Mouse (Mus musculus) erythroblast, embryonic 14.5 days (primary cell): ENCODE data around the gene Klf11.

ENCODE experiments used
- GATA1 ChIP-seq: IDR thresholded peaks from 2 replicates; pipeline ENCODE4 v1.6.1; 2012; ENCODE audit warnings: low read length, inconsistent platforms, mixed read lengths
- TAL1 ChIP-seq: IDR thresholded peaks from 3 replicates; pipeline ENCODE4 v1.6.1; 2012; ENCODE audit warnings: low read length, inconsistent platforms, mixed read lengths

GRCm38 (mm10) chr12:24603266-24603665 lies 47.8 kb upstream of the Klf11 start:
- TF ChIP-seq TAL1 (no peak), GATA1 (no peak)
